Mouse (Mus musculus) ES-E14 (cell line): Measurements from ENCODE around the gene Bdnf. TPM values are rescaled to one million over a fixed set of nuclear protein-coding genes. Genes with fewer than 3 reads are reported as not detected.

ENCODE experiments used
- DNase-seq: peaks from one replicate; pipeline ENCODE4 v3.0.0-alpha.2; 2013; ENCODE audit warnings: low read depth, low spot score
- H3K27ac ChIP-seq: 2 replicates; pipeline ENCODE4 v1.5.1; 2012; ENCODE audit warnings: low read depth, mild to moderate bottlenecking, low read length, moderate library complexity, mixed read lengths; ENCODE audit not compliant: poor library complexity, insufficient read depth, severe bottlenecking
- H3K36me3 ChIP-seq: 2 replicates; pipeline ENCODE4 v1.6.1; 2012; ENCODE audit warnings: mild to moderate bottlenecking, low read length, moderate library complexity, mixed read lengths; ENCODE audit not compliant: control insufficient read depth, poor library complexity, insufficient read depth, severe bottlenecking
- H3K4me1 ChIP-seq, 2 experiments: fragments of 150-350 bp in 1 of 2; sonication (generic) in 1 of 2; 2 replicates each; pipeline ENCODE4 v1.6.1; 2012; ENCODE audit warnings: low read length in 2 of 2, mild to moderate bottlenecking in 1 of 2, mixed read lengths in 1 of 2; ENCODE audit not compliant: control insufficient read depth in 2 of 2, insufficient read depth in 2 of 2, poor library complexity in 1 of 2
- H3K4me3 ChIP-seq, 2 experiments: fragments of 150-350 bp in 1 of 2; sonication (generic) in 1 of 2; 2 replicates each; pipeline ENCODE4 v1.5.1; 2012; ENCODE audit warnings: low read length in 2 of 2, low read depth in 1 of 2, mild to moderate bottlenecking in 1 of 2, mixed read lengths in 1 of 2; ENCODE audit not compliant: insufficient read depth in 1 of 2, poor library complexity in 1 of 2, severe bottlenecking in 1 of 2
- H3K9ac ChIP-seq: 2 replicates; pipeline ENCODE4 v1.6.1; 2012; ENCODE audit warnings: low read depth, mild to moderate bottlenecking, low read length, mixed read lengths; ENCODE audit not compliant: poor library complexity, insufficient read depth, severe bottlenecking
- H3K9me3 ChIP-seq: fragments of 150-350 bp; sonication (generic); 2 replicates; pipeline ENCODE4 v1.6.1; 2012; ENCODE audit warnings: low read depth, mild to moderate bottlenecking, low read length; ENCODE audit not compliant: control insufficient read depth, insufficient read depth
- CHD2 ChIP-seq: IDR thresholded peaks from 2 replicates; pipeline ENCODE4 v1.6.1; 2014; ENCODE audit warnings: mild to moderate bottlenecking, low read depth, low read length, inconsistent platforms
- HCFC1 ChIP-seq: IDR thresholded peaks from 2 replicates; pipeline ENCODE4 v1.6.1; 2012; ENCODE audit warnings: low read length, inconsistent platforms, borderline replicate concordance; ENCODE audit not compliant: insufficient read depth
- MAFK ChIP-seq: IDR thresholded peaks from 2 replicates; pipeline ENCODE4 v1.6.1; 2014; ENCODE audit warnings: mild to moderate bottlenecking, low read depth, low read length, inconsistent platforms; ENCODE audit not compliant: insufficient read depth
- ZC3H11A ChIP-seq: IDR thresholded peaks from 2 replicates; pipeline ENCODE4 v1.6.1; 2012; ENCODE audit warnings: low read depth, mild to moderate bottlenecking, inconsistent platforms, low read length, borderline replicate concordance
- ZNF384 ChIP-seq: IDR thresholded peaks from 2 replicates; pipeline ENCODE4 v1.6.1; 2012; ENCODE audit warnings: low read depth, low read length, inconsistent platforms
- in situ Hi-C, 2 experiments: fragments of 600-800 bp; cut with MboI; formaldehyde crosslinking; loops; one replicate each; pipeline ENCODE4 v1.15.1; 2025; ENCODE audit warnings: low sequenced_read_pairs in 2 of 2, inconsistent platforms in 1 of 2; ENCODE audit not compliant: unreplicated experiment in 2 of 2
- total RNA-seq: library from RNA; depleted of rRNA; stranded (reverse); fragments of 300-350 nt; gene quantifications from 2 replicates; pipeline ENCODE4 v1.2.3, GENCODE M21; 2012; rRNA removed

The Bdnf gene
- total RNA-seq, 1 experiment = 5.4 TPM

- TF ChIP-seq CHD2 (no peak), ZC3H11A (no peak), MAFK (no peak), HCFC1 (no peak), ZNF384 (no peak)
- no peak for DNase-seq
- H3K9me3 ChIP-seq = no peaks in the 10 kb centered on the region
- H3K36me3 ChIP-seq = no peaks in the 10 kb centered on the region
- no peaks in the 10 kb centered on the region for H3K4me1 ChIP-seq
- in situ Hi-C loops = no loop called here
- H3K27ac ChIP-seq = no peak overlapping the region
- no peak overlapping the region for H3K4me3 ChIP-seq
- no peak overlapping the region for H3K9ac ChIP-seq
These were observed 101.9 kb downstream of the Bdnf start for GRCm38 (mm10) chr2:109776374-109776773.

Other genes starting within 250 kb of the Bdnf start
- gene Lin7c, start 216.2 kb downstream of the Bdnf start, total RNA-seq = 64.7 and 71.8 TPM in 2 replicates
- gene Lgr4, start 242.9 kb downstream of the Bdnf start, total RNA-seq = 68.9 and 108 TPM in 2 replicates